Mouse (Mus musculus) thymus, adult 18-20 months (tissue): ENCODE measurements around the gene Gm49395.
A peak's percentile ranks its signal among the peaks of the same experiment; 100 is the strongest.

Experiments used
- DNase-seq, 2 experiments: peaks; one replicate each; pipeline ENCODE4 v3.0.0; 2022; ENCODE audit warnings: mixed read lengths in 2 of 2

Gm49395 gene

DNA sequence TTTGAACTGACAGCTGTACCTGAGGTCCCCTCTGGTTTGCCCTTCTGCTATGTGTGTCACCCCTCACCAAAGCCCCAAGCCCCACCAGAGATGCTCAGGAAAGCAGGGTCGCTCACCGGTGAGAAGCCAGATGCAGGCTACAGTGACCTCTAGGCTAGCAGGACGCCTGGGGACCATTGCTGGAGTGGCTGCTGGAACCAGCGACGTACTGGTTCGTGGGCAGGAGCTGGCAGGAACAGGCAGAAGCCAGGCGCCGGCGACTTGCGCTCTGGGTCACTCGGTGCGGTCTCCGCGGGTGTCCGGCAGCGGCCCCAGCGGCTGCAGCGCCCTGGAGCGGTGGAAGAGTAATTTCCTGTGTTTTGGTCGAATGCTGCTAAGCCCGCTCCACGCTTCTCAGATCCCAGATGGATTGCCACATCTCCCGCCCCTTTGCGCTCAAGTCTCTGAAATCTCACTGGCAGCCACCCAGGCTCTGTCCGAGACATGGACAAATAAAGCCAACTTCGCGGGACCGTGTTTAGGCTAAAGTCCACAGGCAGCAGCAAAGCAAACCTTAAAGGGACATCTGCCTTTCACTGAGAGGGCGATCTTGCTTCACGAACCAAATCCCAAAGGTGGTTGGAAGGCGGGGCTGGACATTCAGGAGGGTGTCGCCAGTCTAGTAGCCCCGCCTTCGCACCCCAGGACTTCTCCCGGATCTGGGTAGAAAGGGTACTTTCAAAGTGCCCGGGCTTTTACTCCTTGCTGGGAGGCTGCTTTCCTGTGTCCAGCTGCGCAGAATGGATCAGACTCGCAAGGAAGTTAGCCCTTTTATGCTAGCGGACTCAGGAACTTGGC, at the start of gene Gm49395, which contains the start of gene Itga1:
Gene Gm49395 (minus strand): TSS at position 567 of the 837 bp plus-strand sequence.
Gene Itga1 (minus strand): TSS at position 610 of the 837 bp plus-strand sequence.
- peak; percentile 6 to 7 for DNase-seq

DNA sequence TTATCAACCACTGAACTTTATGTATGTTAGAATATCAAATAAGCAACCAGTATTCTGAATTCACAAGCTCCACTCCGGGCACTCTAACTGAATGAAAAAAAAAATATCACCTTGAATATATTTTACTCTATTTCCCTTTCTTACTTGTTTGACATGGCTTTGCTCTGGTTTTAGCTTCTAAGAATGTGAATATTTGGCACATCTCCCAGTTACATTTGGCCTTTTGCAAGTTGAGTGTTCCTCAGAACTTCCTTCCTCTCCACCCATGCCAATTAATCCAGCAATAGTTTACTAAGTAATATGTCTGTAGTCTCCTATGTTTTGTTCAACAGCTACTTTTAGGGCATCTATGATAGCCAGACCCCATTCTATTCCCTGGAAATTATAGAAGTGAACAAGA, 48.9 kb upstream of the Gm49395 start:
- no peak for DNase-seq

DNA sequence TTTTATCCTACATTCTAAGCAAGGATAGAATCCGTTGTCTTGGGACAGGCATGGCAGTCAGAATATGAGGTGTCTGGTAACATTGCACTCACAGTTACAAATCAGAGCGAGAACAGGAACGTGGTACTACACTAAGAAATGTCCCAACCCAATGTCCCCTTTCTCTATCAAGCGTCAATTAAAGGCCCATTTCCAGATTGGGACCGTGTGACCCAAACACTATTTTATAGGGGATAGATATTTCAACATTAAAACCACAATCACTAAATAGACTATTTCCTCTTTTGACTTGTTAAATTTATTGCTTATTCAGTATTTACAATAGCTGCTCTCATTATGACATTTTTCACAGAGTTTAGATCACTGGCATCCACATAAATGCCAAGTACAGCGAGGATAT, 48.1 kb upstream of the Gm49395 start:
- no peak for DNase-seq

DNA sequence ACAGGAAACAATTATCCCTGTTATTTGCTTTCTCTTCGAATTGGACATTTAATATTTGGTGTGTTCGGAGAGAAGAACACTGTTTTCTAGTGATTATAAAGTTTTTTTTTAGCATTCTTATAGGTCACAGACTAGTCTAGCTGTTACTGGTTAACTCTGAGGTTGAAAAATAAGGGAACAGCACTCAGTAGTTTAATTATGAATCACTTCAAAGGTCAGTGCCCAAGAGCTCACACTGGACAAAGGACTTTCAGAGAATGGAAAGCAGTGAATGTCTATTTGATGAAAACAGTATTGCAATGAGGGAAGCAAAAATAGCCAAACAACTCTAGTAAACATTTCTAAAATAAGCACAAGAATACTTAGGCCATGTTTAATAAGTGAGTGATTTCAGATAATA, 41.9 kb upstream of the Gm49395 start:
- no peak for DNase-seq

DNA sequence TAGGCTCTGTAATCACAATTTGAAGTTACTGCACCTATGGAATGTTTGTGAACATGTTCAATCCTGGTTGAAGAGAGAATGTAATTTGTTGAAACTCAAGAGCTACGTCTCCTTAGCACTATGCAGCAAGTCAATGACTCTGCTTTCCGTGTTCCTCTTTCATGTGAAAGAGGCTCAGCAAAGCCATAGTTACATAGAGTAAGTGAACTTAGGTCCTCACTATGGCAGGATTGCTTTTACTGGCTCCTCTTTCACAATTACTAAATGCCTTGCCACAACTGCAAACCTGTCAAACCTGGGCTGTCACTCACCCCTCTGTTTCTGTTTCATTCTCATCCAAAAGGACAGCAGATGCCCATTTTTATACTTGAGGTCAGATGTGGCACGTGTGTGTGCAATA, 40.3 kb upstream of the Gm49395 start:
- no peak for DNase-seq

DNA sequence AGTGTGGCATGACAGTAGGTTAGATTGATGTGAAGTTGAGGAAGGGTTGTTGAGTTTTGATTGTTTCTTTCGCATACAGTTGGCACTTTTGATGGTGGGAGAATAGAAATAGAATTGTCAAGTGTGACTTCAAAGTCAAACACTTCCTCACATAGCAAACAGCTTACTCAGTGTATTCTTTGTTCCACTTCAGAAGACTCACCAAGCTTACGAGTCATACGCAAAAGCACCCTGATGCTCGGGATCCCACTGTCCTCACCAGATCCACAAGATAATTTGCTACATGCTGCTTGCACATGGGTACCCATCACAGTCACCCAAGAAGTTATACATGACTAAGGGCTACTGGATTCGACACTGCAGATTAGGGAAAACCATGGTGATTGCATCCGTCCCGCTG, 36.8 kb upstream of the Gm49395 start:
- no peak for DNase-seq

DNA sequence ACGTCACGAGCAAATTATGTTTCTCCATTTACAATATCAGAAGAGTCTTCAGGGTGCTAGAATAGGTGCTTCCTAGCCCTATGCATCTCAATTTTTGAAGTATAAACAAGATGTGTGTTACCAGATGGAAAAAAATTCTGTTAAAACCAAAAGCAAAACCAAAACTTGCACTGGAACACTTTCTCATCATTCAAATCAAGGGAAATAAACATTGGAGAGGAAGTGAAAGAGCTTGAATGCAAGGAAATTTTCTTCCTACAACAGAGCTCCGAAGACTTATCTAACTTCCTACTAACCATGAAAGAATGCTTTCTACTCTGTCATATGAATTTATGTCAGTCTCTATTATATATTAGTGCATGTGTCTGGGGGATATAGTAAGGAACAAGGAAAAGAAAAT, 35.0 kb upstream of the Gm49395 start:
- DNase-seq, result no peak

DNA sequence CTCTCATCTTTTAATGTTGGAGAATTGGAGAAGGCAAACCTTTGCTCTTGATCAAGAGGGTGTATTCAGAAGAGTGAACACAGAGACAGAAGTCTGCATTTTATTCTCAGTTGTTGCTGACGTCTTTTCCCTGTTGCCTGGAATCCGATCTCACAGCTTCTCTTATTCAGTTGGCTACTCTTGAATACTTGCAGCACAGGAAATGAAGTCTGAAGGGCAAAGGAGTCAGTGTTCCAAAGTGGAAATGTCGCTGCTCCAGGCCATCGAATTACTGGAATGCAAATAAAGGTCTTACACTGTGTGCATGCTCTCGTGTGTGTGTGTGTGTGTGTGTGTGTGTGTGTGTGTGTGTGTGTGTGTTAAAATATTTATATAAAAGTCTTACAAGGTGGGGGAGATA, 30.7 kb upstream of the Gm49395 start:
- no peak for DNase-seq

DNA sequence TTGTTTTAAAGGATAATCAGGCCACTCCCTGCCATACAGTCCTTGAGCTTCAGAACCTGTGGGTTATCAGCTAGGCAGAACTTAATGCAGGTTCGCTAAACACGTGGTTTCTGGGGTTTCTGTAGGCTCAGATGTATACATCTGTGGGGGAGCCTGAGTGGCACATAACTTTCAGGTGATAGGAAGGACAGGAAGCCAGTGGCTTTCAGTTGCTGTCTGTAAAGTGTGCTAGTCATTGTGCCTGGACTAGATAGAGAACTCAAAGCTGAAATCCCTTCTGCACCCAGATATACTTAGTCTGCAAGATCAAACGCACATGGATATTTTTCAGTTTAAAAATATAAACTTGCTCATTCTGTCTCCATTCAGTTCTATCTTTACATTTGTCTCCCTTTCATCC, 29.7 kb upstream of the Gm49395 start:
- no peak for DNase-seq

DNA sequence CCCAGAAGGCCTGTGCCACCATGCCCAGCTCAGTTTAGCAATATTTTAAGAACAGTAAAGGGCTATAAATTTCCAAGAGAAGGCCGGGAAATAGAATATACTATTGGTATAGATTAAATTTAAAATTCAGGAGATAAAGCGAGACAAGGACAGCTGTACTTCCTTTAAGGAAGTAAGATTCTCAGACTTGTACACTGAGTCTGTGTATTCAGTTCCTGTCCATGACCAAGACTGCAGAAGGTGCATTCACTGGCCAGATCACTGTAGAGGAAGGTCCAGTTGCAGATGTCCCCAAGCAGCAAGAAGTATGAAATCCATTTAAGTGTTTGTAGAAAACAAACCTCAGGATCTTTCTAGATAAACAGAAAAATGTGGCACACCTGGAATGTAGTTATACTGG, 28.3 kb upstream of the Gm49395 start:
- no peak for DNase-seq

DNA sequence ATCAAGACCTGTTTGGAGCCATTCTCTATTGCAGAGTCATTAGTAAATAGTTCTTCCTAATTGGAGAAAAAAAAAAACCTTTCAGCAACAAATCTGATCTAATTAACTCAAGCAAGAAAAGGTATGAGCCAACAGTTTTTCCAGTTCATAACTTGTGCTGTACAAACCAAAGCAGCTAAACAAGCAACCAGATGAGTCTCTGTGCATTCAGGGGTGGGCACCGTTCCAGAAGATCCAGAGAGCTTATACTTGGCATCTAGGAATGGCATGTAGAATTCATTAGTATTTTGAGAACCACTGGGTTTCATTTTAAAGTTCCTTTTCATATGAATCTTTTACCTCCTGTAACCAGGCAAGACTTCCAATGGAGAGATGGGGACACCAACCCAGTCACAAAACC, 26.1 kb upstream of the Gm49395 start:
- no peak for DNase-seq

DNA sequence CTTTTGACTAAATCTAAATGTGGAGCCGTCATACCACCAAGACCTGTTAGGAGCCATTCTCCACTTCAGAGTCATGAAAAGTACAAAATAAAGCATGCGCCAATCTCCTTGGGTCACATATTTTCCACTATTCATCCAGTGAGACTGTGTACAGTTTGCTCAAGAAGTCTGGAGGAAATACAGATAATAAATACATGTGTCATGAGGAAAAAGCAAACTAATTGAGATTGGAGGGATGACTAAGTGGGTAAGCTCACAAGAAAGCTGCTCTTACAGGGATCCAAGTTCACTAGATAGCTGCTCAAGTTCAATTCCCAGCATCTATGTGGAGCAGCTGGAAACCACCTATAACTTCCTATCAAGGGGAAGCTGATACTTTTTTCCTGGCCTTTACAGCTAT, 24.8 kb upstream of the Gm49395 start:
- DNase-seq, result no peak

DNA sequence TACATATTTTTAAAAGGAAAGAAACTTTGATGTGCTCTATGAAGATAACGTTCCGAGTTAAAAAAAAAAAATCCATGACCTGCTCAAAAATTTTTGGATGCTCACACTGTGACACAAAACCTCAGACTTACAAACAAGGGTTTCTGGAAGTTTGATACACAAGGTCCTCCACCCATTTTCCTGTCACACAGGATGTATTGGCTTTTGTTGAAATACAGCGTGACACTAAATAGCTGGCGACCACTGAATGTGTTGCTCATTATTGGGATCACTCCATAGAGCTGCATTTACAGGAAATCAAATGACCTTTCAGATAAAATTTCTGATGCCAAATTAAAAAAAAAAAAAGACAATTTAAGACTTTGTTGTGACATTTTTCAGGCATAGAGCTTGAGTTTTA, 23.4 kb upstream of the Gm49395 start:
- no peak for DNase-seq

DNA sequence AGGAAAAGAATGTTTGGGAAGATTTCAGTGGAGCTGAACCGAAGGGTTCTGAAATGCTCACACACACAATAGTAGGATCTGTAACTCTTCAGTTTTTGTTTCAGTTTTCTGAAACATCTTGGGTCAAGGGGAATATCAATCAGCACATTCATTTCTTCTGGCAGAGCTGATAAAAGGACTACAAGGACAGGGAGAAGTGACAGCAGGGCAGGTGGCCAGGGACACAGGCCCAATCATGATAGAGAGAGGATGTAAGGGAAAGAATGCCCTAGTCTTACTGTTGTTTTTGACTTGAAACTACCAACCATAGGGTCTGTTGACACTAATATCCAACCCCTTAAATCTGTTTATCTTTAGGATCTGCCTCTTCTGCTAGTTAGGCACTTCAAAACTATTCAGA, 22.8 kb upstream of the Gm49395 start:
- no peak for DNase-seq

DNA sequence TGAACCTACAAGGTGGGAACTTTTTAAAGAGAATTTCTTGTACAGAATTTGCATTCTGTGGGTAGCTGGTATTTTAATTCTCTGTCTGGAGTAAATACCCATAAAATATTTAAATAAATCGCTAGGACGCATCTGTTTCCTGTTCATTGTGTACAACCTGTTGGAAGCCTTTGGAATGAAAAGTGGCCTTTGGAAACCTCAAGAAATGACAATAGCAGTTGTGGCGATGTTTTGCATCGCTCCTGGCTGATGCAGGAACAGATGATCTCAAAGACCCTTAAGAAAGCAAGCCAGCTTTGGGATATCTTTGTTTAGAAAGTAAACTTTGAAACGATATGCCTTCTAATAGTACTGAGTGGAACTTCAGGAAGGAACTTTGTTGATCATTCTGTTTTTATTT, 17.0 kb upstream of the Gm49395 start:
- no peak for DNase-seq

DNA sequence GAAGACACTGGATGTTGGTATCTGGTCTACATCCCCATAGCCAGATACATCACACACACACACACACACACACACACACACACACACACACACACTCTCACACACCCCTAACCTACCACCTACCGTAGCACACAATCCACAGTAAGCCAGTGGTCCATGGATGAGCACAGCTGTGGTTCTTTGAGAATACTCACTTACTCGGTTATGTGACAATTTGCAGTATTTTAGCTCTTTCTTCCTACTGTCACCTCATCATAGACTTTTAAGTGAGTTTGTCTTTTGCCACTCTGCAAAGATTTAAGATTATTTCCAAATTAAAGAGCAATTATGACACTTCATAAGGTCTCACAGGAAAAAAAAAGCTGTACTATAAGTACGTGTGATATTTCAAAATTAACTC, 16.5 kb upstream of the Gm49395 start:
- DNase-seq, result no peak

DNA sequence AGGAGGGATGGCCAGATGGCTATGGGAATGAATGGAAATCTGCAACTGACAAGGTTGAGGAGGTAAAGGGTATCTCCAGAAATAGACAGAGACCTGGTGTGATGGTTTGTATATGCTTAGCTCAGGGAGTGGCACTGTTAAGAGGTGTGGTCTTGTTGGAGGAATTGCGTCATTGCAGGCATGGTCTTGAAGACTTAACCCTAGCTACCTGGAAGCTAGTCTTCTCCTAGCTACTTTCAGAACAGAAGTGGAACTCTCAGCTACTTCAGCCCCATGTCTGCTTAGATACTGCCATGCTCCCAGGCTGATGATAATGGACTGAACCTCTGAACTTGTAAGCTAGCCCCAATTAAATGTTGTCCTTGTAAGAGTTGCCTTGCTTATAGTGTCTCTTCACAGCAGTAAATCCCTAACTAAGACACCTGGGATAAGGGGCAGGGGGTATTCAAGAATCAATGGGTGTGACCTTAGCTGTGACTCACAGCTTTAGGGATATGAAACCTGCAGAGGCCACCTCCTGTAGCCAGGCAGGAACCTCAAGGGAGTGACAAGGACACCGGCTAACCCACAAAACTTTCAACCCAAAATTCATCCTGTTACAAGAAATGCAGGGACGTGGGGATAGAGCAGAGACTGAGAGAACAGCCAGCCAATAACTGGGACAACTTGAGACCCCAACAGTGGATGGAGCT, 15.4 kb upstream of the Gm49395 start:
- no peak for DNase-seq

DNA sequence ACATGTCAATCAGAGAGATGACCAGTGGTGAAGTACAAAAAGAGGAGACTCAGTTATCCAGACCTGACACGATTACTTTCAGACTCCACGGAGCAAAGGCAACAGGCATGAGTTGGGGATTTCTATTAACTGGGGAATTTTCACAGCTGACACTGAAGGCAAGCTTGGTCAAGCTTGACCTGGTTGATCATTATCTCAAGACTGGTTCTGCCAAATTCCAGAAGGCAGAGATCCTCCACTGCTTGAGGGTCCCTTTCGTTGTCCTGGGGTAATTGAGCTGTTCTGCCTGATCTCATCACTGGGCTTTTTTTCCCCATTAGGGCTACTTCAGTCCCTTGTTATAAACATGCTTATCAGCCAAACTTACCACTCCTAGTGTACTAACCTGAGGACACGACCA, 7.9 kb upstream of the Gm49395 start:
- no peak for DNase-seq

DNA sequence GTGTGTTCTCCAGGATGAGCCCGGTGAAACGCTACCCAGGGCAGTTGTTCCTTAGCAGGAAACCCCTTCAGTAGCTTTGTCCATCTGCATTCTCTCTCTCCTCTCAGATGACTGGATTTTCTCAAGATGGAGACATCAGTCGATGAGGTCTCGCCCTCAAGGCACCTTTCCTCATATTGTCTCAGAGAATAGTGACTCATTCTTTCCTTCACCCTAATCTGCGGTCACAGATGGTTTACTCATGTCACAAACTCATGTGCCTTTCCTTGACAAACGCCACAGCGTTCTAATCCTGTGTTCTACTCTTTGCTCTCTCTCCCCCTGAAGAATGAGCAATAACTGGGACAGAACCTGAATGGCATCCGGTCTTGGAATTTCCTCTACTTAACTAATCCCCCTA, 5.7 kb upstream of the Gm49395 start:
- DNase-seq, result no peak

DNA sequence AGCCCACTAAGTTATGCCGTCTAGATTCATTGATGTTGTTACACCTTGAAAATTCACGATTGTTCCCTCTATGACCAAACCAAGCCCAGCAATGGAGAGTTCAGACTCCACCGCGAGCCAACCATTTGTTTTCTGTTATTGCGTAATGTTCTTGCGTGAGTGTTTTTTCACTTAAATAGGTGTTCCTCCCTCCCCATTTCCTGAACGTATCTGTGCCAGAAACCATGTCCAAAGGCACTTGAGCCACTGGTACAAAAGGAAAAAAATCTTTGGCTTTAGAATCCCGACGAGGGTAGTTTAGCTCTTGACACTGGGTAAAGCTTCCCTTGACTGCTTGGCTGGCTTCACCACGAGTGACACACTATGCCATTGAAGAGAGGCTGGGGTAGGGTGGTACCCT, 4.5 kb upstream of the Gm49395 start:
- no peak for DNase-seq

DNA sequence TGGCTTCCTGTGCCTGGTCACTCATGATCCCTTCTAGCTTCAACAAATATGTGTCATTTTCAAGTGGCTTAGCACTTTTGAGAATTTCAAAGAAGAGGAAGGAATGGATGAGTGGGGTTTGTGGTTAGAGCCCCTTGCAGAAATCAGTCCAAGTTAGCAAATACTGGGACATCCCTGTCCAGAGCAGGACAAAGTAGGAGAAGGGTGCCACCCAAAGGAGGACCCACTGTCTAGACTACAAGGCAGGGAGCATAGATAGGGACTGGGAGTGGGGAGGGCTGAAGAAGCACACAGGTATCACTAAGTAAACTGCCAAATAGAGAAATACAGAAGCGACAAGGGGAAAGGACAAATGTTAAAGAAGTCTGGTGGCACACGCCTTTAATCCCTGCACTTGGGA, 1.0 kb upstream of the Gm49395 start:
- DNase-seq, result no peak

DNA sequence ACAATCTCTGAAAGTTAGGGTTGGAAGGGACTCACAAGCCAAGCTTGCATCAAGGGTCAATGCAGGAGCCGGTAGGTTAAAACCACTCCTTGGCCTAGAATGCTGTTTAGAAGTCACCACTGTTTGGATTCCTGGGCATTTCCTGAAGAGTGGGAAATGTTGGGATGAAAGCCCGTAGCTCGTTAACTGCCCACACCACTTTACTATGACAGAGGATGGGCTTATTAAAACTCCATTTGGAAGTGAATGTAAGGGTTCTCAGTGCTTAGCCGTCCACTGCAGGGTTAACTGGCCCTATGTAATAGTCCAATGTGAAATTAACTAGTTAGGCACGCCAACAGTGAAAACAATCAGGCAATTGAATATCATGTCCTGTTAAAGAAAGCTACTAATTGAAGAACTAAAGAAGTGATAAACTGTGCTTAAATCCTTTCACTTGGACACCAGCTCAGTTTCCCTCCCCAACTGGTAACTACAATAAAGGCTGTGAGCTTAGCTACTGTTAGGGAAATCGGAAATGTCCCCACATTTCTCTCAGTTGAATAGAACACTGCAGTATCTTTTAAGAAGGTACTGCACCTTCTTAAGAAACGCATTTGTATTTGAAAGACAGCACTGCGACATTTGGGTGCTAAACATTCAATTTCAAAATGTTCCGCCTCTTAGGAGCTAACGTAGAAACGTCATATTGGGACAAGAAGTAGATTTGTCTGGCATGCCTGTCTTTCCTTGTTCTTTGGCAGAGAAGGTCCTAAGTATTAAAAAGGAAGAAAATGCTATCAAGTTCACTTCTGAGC, 1.1 kb downstream of the Gm49395 start:
- DNase-seq, result no peak

DNA sequence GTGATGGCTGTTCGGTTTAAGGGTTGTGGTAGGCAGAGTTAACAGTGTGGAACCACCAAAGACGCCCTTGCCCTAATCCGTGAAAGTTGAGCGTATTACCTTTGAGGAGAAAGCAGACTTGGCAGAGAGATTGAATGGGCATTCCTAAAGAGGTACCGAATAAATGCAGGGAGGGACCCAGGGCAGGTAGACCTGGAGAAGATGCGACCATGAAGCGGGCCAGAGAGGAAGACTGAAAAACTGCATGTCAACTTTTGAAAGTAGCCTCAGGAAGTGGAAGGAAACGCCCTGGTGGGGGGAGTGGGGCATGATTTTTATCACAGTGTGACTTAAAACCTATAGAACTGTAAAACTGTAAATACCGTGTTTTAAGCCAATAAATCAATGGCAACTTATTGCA, 2.3 kb downstream of the Gm49395 start:
- no peak for DNase-seq

DNA sequence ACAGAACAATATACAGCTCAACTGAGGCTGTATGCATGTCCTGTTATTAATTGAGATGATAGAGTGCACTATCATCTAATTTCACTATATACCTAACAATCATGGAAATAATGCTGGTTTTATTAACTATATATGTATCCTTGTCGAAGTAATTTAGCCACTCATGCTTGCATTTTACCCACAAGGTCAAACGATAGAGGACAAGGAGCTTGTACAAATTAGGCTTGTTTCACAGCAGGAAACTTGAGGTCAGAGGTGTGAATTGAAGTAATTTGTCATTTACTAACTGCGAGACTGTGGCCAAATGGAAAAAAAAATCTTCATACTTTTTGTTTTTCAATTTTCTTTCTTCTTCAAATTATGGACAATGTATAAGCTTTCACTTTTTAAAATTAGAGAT, 3.5 kb downstream of the Gm49395 start:
- no peak for DNase-seq
